Mouse (Mus musculus) liver, embryonic 14.5 days (tissue): ENCODE measurements around the gene Rtn3. TPM values are rescaled to one million over a fixed set of nuclear protein-coding genes. Genes with fewer than 3 reads are reported as not detected.

Experiments
- ATAC-seq: fragments of 200-750 bp; cut with Nextera tagmentation; 2 replicates; pipeline ENCODE4 v1.8.0; 2017; ENCODE audit warnings: moderate number of reproducible peaks, mild to moderate bottlenecking, moderate library complexity; ENCODE audit not compliant: insufficient read depth
- DNase-seq, 3 experiments: peaks; one replicate each; pipeline ENCODE4 v3.0.0-alpha.2; 2012 to 2013; ENCODE audit warnings: low read depth in 3 of 3, low spot score in 3 of 3
- H3K27ac ChIP-seq: fragments of 300-500 bp; sonication (generic); 2 replicates; pipeline ENCODE4 v1.5.1; 2014; ENCODE audit warnings: moderate library complexity, mild to moderate bottlenecking, control low read depth, inconsistent platforms
- H3K27me3 ChIP-seq: fragments of 300-500 bp; sonication (generic); 2 replicates; pipeline ENCODE4 v1.6.1; 2014; ENCODE audit warnings: mild to moderate bottlenecking, low read length, moderate library complexity; ENCODE audit not compliant: control insufficient read depth, insufficient read depth
- H3K36me3 ChIP-seq: fragments of 300-500 bp; sonication (generic); replicated peaks from 2 replicates; pipeline ENCODE4 v1.6.1; 2014; ENCODE audit warnings: low read depth; ENCODE audit not compliant: control insufficient read depth, insufficient read depth
- H3K4me1 ChIP-seq, 2 experiments: fragments of 200-500 bp in 1 of 2; fragments of 300-500 bp in 1 of 2; sonication (generic) in 1 of 2; replicated peaks; 2 replicates each; pipeline ENCODE4 v1.6.1; 2012 to 2014; ENCODE audit warnings: antibody characterized with exemption in 1 of 2, inconsistent platforms in 1 of 2, low read length in 1 of 2; ENCODE audit not compliant: control insufficient read depth in 2 of 2, insufficient read depth in 2 of 2
- H3K4me2 ChIP-seq: fragments of 300-500 bp; sonication (generic); 2 replicates; pipeline ENCODE4 v1.6.1; 2014; ENCODE audit warnings: low read depth, mild to moderate bottlenecking, control low read depth, moderate library complexity
- H3K4me3 ChIP-seq, 2 experiments: fragments of 200-500 bp in 1 of 2; fragments of 300-500 bp in 1 of 2; sonication (generic) in 1 of 2; 2 replicates each; pipeline ENCODE4 v1.5.1; 2012 to 2014; ENCODE audit warnings: low read depth in 2 of 2, low read length in 2 of 2, mild to moderate bottlenecking in 2 of 2, control low read depth in 1 of 2, inconsistent platforms in 1 of 2, moderate library complexity in 1 of 2; ENCODE audit not compliant: insufficient read depth in 1 of 2
- H3K9ac ChIP-seq: fragments of 300-500 bp; sonication (generic); replicated peaks from 2 replicates; pipeline ENCODE4 v1.6.1; 2014; ENCODE audit warnings: mild to moderate bottlenecking, control low read depth, moderate library complexity
- H3K9me3 ChIP-seq: fragments of 300-500 bp; sonication (generic); 2 replicates; pipeline ENCODE4 v1.6.1; 2016; ENCODE audit warnings: low read length, mixed read lengths; ENCODE audit not compliant: control insufficient read depth
- CTCF ChIP-seq: IDR thresholded peaks from 2 replicates; pipeline ENCODE4 v1.5.1; 2016; ENCODE audit warnings: antibody characterized with exemption, low read depth, control low read depth
- EP300 ChIP-seq: IDR thresholded peaks from 2 replicates; pipeline ENCODE4 v1.6.1; 2016; ENCODE audit warnings: antibody characterized with exemption, low read depth
- WGBS: fragments of 180-500 bp; shearing (Covaris S2); extraction: QIAGEN DNeasy Blood & Tissue Kit; methylation state at CpG from one replicate; pipeline ENCODE4 v1.1.7; 2014; ENCODE audit not compliant: insufficient replicate concordance; 5-methylcytosine and 5-hydroxymethylcytosine counted together
- polyA plus RNA-seq, 2 experiments: library from polyadenylated mRNA; depleted of rRNA in 1 of 2; stranded (reverse) in 1 of 2; unstranded in 1 of 2; fragments of >200 nt; fragmentation: Nextera tagmentation in 1 of 2; extraction: Ambion mirVana in 1 of 2; gene quantifications; 2 replicates each; pipeline versions ENCODE4 v1.2.1 to v1.2.3; 2012 to 2014

Rtn3 gene
- polyA plus RNA-seq, 2 experiments = 45.1 to 52.5 TPM

GRCm38 (mm10) chr19:7495221-7496038 is 12.3 kb upstream of the Rtn3 start:
- H3K4me2 ChIP-seq = peak overlapping the region; percentile 99
- ATAC-seq (no peak), DNase-seq (peak in 1 of 3 experiments; percentile 31)
- H3K36me3 ChIP-seq = no peaks in the 10 kb centered on the region
- H3K4me1 ChIP-seq = peaks cover 6 to 11% of the 10 kb centered on the region in 2 experiments; a peak in 3 of 4 replicates
- H3K27ac ChIP-seq = peak overlapping the region; percentile 88
- H3K9ac ChIP-seq = peak overlapping the region; percentile 93
- 19% methylated on average over 14 of the region's 14 CpGs for WGBS
- no peaks in the 10 kb centered on the region for H3K27me3 ChIP-seq
- no peaks in the 10 kb centered on the region for H3K9me3 ChIP-seq
- H3K4me3 ChIP-seq = peak overlapping the region; percentile 73 to 82
- no peak for TF ChIP-seq CTCF
- TF ChIP-seq EP300 = no peak

GRCm38 (mm10) chr19:7494187-7495015 is 11.3 kb upstream of the Rtn3 start:
- no peaks in the 10 kb centered on the region for H3K27me3 ChIP-seq
- H3K27ac ChIP-seq = peak overlapping the region; percentile 88
- H3K9ac ChIP-seq = peak overlapping the region; percentile 93
- under 1% methylated on average over 84 of the region's 84 CpGs for WGBS
- TF ChIP-seq EP300 = peak; percentile 37
- peak; percentile 33 for TF ChIP-seq CTCF
- DNase-seq = peak; percentile 76 to 81 (median 78)
- ATAC-seq = peak; percentile 91
- no peaks in the 10 kb centered on the region for H3K9me3 ChIP-seq
- peak overlapping the region; percentile 99 for H3K4me2 ChIP-seq
- peak overlapping the region; percentile 73 to 82 for H3K4me3 ChIP-seq
- peaks cover 6 to 11% of the 10 kb centered on the region in 2 experiments; a peak in 3 of 4 replicates for H3K4me1 ChIP-seq
- H3K36me3 ChIP-seq = no peaks in the 10 kb centered on the region

- H3K4me1 ChIP-seq = peaks cover 6 to 11% of the 10 kb centered on the region in 2 experiments; a peak in 3 of 4 replicates
- H3K36me3 ChIP-seq = no peaks in the 10 kb centered on the region
- H3K9me3 ChIP-seq = no peaks in the 10 kb centered on the region
- H3K4me3 ChIP-seq = peak within 1 kb of the TSS; percentile 73 to 82
- H3K9ac ChIP-seq = peak within 1 kb of the TSS; percentile 93
- peak within 1 kb of the TSS; percentile 99 for H3K4me2 ChIP-seq
- TF ChIP-seq CTCF (no peak), EP300 (no peak)
- ATAC-seq = no peak
- 21% methylated on average over 31 of the region's 31 CpGs for WGBS
- no peaks in the 10 kb centered on the region for H3K27me3 ChIP-seq
- H3K27ac ChIP-seq = peak within 1 kb of the TSS; percentile 88
- no peak for DNase-seq
These were observed 10.5 kb upstream of the Rtn3 start, which contains the start of gene Atl3 for GRCm38 (mm10) chr19:7493352-7494186. Gene Atl3, plus strand, starts transcription at chr19:7494040.

DNA sequence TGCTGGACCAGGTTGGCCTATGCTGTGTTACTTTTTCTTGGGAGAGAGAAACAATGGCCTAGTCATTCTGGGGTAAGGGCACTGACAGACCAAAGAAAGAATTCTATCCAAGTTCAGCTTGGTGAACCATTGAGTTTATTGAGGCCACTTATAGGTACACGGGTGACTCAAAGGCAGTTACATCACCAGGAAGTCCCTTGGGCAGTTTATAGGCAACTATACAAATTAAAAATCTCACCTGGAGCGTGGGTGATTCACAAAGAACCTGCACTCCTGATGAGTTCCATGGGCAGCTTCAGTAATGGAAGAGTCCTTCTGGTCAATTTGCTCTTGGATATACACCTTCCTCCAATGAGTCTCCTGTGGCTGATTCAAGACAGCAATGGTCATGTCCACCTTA is 9.6 kb upstream of the Rtn3 start:
- Histone ChIP-seq H3K36me3 (no peaks in the 10 kb centered on the region), H3K27ac (no peak overlapping the region), H3K4me1 (peaks cover 6 to 11% of the 10 kb centered on the region in 2 experiments; a peak in 3 of 4 replicates), H3K9ac (no peak overlapping the region), H3K4me2 (no peak overlapping the region), H3K9me3 (no peaks in the 10 kb centered on the region), H3K4me3 (no peak overlapping the region), H3K27me3 (no peaks in the 10 kb centered on the region)
- WGBS = 84% methylated on average over 2 of the region's 2 CpGs
- no peak for TF ChIP-seq EP300
- TF ChIP-seq CTCF = no peak
- DNase-seq = no peak
- ATAC-seq = no peak
